Mouse (Mus musculus): ENCODE measurements around the gene Grap. TPM values are rescaled to one million over a fixed set of nuclear protein-coding genes. Genes with fewer than 3 reads are reported as not detected.

Grap gene
- polyA plus RNA-seq, 1 experiment: 8.5 TPM

DNA sequence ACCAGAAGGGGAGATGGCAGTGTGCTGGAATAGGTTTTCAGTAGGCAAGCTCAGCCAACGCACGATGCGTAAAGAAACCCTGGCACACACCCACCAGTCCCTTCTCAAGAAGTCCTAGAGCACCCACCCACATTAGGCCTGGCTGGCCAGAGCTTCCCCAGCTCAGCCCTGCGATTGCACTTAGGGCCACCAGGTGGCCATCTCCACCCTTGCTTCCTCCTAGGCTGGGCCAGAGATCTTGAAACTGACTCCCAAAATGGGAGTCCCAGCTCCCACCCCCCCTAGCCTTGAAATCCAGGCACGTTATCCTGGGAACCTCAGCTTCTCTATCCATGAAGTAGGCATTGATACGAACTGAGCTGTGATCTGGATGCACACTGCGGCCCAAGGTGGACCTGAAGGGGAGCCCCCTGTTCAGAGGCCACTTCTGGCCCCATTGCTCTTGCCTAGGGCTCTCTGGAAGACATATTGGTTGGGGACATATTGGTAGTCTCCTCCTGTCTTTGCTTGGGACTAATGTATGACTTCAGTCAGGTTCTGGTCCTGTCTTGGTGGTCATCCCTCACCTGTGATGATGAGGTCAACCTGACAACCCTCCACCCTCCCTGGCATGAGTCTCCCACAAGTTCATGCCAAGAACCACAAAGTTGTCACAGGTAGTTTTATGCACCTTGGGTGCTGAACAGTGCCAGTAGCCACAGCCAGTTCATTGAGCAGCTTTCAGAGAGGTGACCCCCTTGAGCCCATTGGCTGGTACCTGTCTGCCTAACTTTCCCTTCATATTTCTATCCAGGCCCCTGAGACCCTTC lies 13.1 kb downstream of the Grap start:
- no peak for TF ChIP-seq GATA1 (IDR thresholded peaks at IDR 0.05; ENCODE audit: low read length)

DNA sequence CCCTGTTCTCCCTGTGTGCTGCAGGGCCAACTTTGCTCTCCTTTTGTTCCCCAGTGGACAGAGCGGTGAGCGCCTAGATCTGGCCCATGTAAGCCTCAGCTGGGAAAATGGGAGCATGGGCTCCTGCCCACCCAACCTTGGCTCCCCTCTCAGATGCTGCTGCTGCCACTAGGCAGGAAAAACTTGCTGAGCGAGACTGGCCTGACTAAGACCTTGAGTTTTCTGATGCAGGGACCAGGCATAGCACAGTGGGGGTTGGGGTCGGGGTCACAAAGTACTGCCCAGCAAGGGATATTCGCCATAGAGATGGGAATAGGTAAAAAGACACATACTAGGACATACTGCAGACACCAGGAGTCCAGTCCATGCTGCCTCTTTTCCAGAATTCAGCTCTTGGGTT lies 14.2 kb downstream of the Grap start:
- no peak for TF ChIP-seq GATA1 (IDR thresholded peaks at IDR 0.05; ENCODE audit: low read length)

DNA sequence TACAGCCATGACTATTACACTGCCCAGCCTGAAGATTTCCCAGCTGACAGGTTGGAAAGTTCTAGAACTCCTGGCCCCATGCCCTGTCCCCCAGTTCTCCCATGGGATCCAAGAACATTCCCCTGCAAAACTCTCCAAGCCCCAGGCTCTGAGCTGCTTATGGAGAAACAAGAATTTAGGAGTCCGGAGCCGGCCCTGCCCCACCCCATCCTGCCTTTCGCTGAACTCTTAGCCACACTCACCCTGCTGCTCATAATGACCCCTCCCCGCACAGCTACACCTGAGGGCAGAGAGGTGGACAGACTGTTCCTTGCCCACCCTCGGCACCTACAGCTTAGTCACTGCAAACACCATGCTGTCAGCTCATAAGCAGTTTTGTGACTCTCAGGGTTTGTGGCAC lies 14.7 kb downstream of the Grap start:
- TF ChIP-seq GATA1 (IDR thresholded peaks at IDR 0.05; ENCODE audit: low read length): no peak

DNA sequence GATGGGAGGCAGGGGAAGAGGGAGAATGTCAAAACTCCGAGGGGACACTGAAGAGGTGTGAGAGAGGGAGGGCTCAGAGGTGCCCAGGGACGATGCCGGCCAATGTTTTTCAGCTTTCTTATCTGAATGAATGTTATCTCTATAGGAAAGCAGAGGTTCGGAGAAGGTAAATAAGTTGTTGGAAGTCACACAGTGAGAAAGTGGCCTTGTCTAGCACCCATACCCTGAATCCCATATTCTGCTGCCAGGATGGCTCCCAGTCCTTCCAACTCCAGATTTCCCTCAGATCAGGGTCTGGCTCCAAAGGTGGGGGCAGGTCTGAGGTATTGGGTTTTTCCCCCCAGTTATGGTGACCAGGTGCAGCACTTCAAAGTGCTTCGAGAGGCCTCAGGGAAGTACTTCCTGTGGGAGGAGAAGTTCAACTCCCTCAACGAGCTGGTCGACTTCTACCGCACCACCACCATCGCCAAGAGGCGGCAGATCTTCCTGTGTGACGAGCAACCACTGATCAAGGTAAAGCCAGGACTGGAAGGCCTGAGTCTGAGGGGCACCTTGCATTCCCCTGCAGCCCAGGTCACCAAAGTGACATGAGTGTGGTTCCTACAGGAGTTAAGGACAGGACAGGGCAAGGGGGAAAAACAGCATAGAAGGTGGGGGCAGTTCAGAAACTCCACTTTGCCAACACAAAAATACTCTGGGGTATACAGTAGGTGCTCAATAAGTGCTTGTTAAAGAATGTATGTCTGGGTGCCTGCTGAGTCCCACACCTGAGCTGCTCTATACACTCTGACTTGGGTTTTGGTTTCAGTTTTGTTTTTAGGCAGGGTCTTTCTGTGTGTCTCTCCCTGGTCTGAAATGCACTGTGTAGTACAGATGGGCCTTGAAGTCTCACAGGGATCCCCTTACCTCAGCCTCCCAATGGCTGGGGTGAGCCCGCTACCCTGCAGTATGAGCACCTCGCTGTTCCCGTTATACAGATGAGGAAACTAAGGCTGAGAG lies 16.7 kb downstream of the Grap start:
- TF ChIP-seq GATA1 (IDR thresholded peaks at IDR 0.05; ENCODE audit: low read length): no peak

DNA sequence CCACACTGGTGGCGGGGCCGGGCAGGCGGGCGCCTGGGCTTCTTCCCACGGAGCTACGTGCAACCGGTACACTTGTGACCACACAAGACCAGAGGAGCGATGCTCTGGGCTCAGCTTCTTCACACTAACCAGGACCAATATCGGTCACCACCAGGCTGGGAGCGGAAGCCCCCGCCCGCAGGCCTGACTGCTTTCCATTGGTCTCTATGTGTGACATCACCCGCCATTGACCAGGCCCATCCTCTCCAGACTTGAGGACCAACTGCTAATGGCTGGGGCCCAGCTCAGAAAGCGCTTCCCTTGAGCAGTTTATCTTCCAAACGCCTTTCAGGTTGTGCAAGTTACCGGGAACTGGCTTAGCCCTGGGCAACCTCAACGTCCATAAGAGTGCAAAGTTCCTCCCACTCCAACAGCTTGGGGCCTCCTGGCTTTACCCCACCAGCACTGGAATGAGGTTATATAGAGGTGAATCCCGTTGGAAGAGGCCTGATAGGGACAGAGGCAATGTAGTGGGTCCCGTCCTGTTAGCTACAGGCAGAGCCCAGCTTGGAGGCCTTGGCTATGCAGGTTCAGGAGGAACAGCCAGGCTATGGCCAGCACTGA lies 18.8 kb downstream of the Grap start:
- no peak for TF ChIP-seq GATA1 (IDR thresholded peaks at IDR 0.05; ENCODE audit: low read length)

DNA sequence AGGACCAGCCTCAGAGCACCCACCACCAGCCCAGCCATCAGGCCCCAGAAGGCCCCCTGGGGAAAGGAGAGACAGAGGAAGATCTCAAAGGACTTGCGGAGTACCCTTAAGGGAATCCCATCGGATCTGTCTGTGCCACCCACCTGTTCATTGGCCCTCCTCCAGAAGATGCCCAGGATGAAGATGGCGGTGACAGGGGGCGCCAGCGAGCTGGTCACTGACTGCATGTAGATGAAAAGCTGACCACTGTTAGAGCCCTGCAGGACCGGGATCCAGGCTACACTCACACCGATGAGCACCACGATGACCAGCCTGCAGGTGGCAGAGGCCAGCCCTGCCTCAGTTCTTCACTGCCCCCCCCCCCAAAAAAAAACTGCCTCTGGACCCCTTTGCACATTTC lies 20.6 kb downstream of the Grap start:
- TF ChIP-seq GATA1 (IDR thresholded peaks at IDR 0.05; ENCODE audit: low read length): no peak

DNA sequence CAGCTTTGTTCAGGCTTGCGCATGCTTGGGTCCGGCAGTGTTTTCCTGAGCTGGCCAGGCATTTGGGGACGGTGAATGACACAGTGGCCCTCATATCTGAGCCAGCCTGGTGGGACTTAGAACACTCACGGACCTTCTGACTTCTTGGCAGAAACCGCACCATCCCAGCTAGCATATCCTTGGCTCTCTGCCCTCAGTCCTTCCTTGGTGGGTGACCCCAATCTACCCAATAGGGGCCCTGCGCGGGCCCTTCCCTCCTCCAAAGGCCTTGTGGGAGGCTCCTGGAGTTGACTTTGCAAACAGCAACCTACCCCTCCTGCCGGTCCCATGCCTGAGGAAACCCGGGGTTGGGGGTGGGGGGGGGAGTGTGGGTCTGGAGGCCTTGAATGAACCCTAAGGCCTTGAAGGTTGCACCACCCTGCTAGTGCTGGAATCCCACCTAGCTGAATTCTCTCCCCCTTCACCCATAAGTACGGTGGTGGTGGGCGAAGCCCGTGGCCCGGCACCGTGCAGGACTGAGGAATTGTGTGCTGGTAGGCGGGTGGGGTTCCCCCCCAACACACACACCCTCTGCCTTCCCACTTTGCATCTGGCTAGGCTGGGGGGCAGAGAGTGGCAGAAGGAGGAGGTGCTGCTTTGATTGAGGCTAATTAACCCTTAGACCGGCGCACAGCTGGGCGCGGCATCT lies 21.2 kb downstream of the Grap start:
- no peak for TF ChIP-seq GATA1 (IDR thresholded peaks at IDR 0.05; ENCODE audit: low read length)

DNA sequence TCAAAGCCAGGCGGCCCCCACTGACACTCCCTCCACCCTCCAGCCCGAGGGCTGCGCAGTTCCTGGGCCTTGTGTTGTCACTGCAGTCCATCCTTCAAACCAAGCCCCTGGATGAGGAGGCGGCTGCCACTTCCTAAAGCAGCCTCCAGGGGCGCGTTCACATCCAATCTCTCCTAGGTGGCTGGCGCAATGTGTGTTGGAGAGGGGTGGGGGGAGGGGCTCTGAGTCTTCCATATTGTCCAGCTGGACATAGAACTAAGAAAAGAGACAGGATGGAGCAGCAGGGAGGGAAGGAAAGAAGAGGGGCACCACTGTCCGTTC lies 21.7 kb downstream of the Grap start:
- no peak for TF ChIP-seq GATA1 (IDR thresholded peaks at IDR 0.05; ENCODE audit: low read length)

DNA sequence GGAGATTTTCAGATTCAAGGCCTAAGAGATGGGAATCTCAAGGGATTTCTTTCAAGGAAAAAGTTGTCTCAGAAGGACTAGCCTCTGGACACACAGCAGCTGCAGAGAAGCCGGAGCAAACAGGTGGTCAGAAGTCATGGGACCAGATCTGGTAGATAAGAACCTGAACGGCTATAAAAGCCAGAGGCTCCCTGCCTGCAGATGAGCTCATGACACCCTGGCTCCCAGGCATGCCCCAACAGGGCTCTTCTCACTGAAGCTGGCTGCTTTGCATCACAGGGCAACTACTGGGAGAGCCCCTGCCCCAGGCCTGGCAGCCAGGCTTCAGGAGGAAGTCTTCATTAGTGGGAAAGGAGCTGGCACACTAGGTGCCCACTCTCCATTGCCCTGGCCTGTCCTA lies 22.3 kb downstream of the Grap start:
- no peak for TF ChIP-seq GATA1 (IDR thresholded peaks at IDR 0.05; ENCODE audit: low read length)

DNA sequence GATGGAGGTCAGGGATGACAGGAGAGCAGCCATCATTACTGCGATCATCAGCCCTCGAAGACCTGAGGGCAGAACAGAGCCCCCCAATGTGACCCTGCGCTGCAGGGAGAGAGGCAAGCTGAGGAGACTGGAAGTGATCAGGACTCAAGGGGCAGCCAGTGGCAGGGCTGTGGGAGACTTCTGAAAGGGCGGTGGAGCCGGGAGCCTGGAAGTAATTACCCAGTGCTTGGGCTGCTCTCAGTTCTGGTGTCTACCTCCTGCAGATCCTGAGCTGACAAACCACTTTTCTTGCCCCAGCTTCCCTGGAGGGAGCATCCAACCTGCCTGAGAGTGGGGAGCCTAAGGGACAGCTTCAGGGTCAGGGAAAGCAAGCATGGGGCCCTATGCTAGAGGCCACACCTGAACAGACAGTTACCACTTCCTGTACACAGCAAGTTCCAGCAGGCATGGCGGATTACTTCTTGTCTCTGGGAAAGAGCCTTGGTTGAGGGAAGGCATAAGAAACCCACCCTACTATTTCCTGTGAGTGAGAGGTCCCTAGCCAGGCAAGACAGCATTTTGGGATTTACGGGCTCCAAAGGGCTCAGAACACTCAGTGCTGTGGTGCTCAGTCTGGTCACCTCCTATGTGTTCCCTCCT lies 23.3 kb downstream of the Grap start:
- TF ChIP-seq GATA1 (IDR thresholded peaks at IDR 0.05; ENCODE audit: low read length): no peak

DNA sequence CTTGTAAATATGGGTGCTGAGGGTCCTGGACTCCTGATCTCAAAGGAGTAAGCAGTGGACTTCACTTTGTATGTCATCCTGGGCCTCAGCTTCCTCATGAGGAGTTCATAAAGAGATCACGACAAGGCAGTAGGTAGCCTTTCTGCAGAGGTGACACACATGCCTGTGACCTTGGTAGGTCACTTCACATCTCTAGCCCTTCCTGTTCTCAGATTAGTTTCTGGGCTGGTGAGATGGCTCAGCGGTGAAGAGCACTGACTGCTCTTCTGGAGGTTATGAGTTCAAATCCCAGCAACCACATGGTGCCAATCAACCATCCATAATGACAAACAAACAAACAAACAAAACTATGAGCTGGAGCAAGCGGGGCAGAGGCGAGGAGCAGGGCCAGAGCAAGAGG lies 24.6 kb downstream of the Grap start:
- TF ChIP-seq GATA1 (IDR thresholded peaks at IDR 0.05; ENCODE audit: low read length): no peak

DNA sequence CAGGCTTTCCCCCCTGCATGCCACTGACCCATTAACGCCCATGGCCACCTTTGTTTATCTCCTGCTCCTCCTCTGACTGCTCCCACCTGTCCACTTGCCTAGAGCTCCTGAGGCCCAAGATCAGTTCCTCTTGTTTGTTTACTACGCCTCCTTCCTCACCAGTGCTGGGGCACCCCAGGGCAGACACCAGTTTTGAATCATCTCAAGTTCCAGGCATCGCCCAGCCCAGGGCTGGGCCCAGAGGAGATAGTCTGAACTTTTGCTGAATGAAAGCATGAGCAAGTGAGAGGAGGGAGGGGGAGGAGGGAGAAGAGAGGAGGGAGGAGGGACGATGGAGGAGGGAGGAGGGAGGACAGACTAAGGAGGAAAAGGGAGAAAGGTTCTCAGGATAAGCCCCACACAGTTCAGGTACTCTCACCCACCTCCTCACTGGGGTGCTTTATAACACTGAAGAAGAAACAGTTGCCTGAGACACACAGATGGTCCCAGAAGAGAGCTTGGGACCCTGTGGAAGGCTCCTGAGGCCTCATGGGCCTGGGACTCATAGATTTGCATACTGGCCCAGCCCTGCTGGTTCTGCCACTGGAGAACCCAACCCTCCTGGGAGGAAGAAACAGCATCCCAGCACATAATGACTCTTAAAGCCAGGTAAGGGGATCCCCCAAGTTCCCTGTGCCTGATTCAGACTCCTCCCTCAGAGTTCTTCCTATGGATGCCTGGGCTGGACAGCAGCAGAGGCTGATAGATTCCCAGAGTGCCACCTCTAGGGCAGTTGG lies 26.2 kb downstream of the Grap start:
- no peak for TF ChIP-seq GATA1 (IDR thresholded peaks at IDR 0.05; ENCODE audit: low read length)

DNA sequence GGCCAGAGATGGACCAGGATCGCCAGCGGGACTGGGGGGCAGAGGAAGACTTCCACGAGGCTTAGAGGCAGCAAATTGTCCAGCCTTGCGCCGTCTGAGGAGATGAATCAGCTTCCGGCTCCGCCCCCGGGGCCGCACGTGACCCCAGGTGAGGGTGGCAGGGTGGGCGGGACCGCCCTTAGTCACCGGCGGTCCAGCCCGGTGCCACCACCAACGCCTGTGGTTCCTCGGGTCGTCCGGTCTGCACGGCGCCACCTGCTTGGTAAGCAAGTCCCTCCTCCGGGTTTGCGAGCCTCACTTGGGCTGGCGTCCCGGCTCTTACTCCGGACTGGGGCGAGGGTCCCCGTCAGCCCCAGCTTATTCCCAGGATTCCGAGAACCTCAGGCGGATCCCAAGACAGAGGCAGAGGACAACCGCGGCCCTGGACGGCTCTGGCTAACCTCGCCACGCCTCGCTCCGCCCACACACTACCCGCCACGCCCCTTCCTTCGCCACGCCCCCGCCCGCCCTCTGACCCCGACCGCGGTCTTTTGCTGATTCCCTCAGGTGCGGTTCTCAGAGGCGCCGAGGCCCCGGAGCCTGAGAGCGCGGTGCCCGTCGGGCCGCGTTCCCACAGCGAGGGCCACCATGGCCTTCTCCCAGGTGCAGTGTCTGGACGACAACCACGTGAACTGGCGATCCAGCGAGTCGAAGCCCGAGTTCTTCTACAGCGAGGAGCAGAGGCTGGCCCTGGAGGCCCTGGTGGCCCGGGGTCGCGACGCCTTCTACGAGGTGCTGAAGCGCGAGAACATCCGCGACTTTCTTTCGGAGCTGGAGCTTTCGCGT lies 31.1 kb downstream of the Grap start, which contains the start of gene Fam83g:
TSS of gene Fam83g (plus strand) at position 185 of the 825 bp plus-strand sequence.
- no peak for TF ChIP-seq GATA1 (IDR thresholded peaks at IDR 0.05; ENCODE audit: low read length)

Data from G1E-ER4 (cell line).